Mouse (Mus musculus) E14TG2a.4 (cell line): ENCODE measurements around the gene Osbpl2.

Source experiments
- CTCF ChIP-seq: conservative IDR thresholded peaks from 2 replicates; pipeline ENCODE4 v1.5.1; 2014; ENCODE audit warnings: low read length
- NANOG ChIP-seq: IDR thresholded peaks from 2 replicates; pipeline ENCODE4 v1.6.1; 2014; ENCODE audit warnings: borderline replicate concordance, low read length, mixed read lengths

DNA sequence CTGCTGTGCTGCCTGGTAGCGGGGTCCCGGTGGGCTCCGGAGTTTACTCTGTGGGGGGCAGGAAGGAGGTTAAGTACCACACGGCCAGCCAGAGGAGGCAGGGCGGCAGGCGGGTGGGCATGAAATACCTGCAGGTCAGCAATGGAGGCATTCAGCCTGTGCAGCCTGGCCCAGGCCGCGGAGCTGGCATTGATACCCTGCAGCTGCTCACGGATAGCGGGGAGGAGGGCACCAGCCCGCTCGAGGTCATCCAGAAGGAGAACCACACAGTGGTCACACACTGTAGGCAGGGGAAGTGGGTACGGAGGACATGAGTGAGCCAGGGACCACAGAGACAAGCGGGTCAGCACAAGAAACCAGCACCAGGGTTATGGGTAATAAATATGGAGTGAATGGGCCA is 66.6 kb downstream of the Osbpl2 start:
- TF ChIP-seq CTCF (no peak), NANOG (no peak)
